Comparison of ENCODE assay signal across 24 mouse cellular contexts in genomic region chr3:123336951-123337350, GRCm38 (mm10). TPM values are rescaled to one million over a fixed set of nuclear protein-coding genes. Genes with fewer than 3 reads are reported as not detected.
DNase-seq lines count a peak whose midpoint lies in the region; ATAC-seq and TF ChIP-seq lines count a peak whose summit lies in the region.
"Had no signal": no experiment of that assay in that cellular context is flagged by ENCODE, and none has a peak within 500 bp of the region (broad histone marks: within the 10 kb centered on the region; RNA-seq: fewer than 3 reads in every experiment).

No protein-coding gene starts in this region.

- 0 out of 2 replicates have a peak overlapping the region, but pooled peaks have one; percentile 47 for H3K27ac ChIP-seq in lung, embryonic 14.5 days (ENCODE audit: low read depth)
- 0 out of 2 replicates have a peak overlapping the region, but pooled peaks have one; percentile 30 for H3K27ac ChIP-seq in stomach, postnatal 0 days (replicated peaks)
- H3K27ac ChIP-seq: embryonic facial prominence, embryonic 13.5 days; forebrain, embryonic 12.5 days; gastrocnemius, adult 2 months; heart, embryonic 13.5 days; hindbrain, postnatal 0 days; limb, embryonic 10.5 days; liver, embryonic 15.5 days; macrophage had no signal

- TF ChIP-seq CTCF in lung, embryonic 14.5 days (IDR thresholded peaks at IDR 0.05; ENCODE audit: low read depth): no peak
- TF ChIP-seq CTCF in stomach, postnatal 0 days (IDR thresholded peaks at IDR 0.05; ENCODE audit: low read depth): no peak

- H3K27me3 ChIP-seq in lung, embryonic 14.5 days (ENCODE audit: insufficient read depth, low read length): no peaks in the 10 kb centered on the region
- H3K27me3 ChIP-seq in stomach, postnatal 0 days (ENCODE audit: control insufficient read depth, insufficient read depth, low read length): no peaks in the 10 kb centered on the region
- H3K27me3 ChIP-seq: embryonic facial prominence, embryonic 13.5 days; forebrain, embryonic 12.5 days; heart, embryonic 13.5 days; liver, embryonic 15.5 days had no signal

- no peak for TF ChIP-seq EP300 in stomach, postnatal 0 days (optimal IDR thresholded peaks at IDR 0.05)

- 60% methylated on average over 5 of the region's 5 CpGs for WGBS in lung, embryonic 14.5 days
- 63% methylated on average over 5 of the region's 5 CpGs for WGBS in stomach, postnatal 0 days

- DNase-seq in lung, embryonic 14.5 days: no peak
- DNase-seq in lung, postnatal 4 days: no peak
- no peak for DNase-seq in stomach, postnatal 0 days (ENCODE audit: low spot score)
- DNase-seq in heart, adult 18-20 months: no peak
- DNase-seq in cerebellum, adult 11 months: no peak
- DNase-seq: cerebellum, adult 11-12 months; cerebellum, postnatal 14 days; gastrocnemius, adult 2 months; heart, postnatal 14 days; kidney, adult 8-10 months; liver; thymus, adult 2 months; thymus, postnatal 4 days had no signal

- H3K9me3 ChIP-seq in lung, embryonic 14.5 days (ENCODE audit: low read depth, low read length): no peaks in the 10 kb centered on the region
- no peaks in the 10 kb centered on the region for H3K9me3 ChIP-seq in stomach, postnatal 0 days (ENCODE audit: control insufficient read depth, low read length)
- H3K9me3 ChIP-seq: embryonic facial prominence, embryonic 13.5 days; forebrain, embryonic 12.5 days; heart, embryonic 13.5 days; limb, embryonic 10.5 days; liver, embryonic 15.5 days had no signal

- peaks cover 18% of the 10 kb centered on the region for H3K4me1 ChIP-seq in lung, embryonic 14.5 days (ENCODE audit: insufficient read depth)
- peaks cover 5% of the 10 kb centered on the region; the same call in 1 of the 2 replicates for H3K4me1 ChIP-seq in stomach, postnatal 0 days (replicated peaks; ENCODE audit: control insufficient read depth, insufficient read depth)
- H3K4me1 ChIP-seq: forebrain, embryonic 12.5 days had no signal

- ATAC-seq in lung, embryonic 14.5 days (ENCODE audit: insufficient read depth): no peak
- peak; percentile 40 for ATAC-seq in common myeloid progenitor, adult 5-6 weeks (replicated peaks; ENCODE audit: low read depth, poor library complexity, severe bottlenecking)
- peak; percentile 51 for ATAC-seq in megakaryocyte progenitor cell, adult 5-6 weeks (replicated peaks; ENCODE audit: poor library complexity)
- no peak for ATAC-seq in stomach, postnatal 0 days (ENCODE audit: low FRiP score, low TSS enrichment)
- ATAC-seq: hindbrain, postnatal 0 days had no signal

- H3K36me3 ChIP-seq in lung, embryonic 14.5 days (ENCODE audit: insufficient read depth): peaks cover 11% of the 10 kb centered on the region; the same call in 1 of the 2 replicates
- H3K36me3 ChIP-seq in stomach, postnatal 0 days (ENCODE audit: control insufficient read depth, insufficient read depth, low read length): 0 out of 2 replicates have a peak, but pooled peaks cover 3% of the 10 kb centered on the region
- H3K36me3 ChIP-seq: forebrain, embryonic 12.5 days; limb, embryonic 10.5 days had no signal

- H3K4me3 ChIP-seq in lung, embryonic 14.5 days (ENCODE audit: low read depth, low read length): no peak overlapping the region
- no peak overlapping the region for H3K4me3 ChIP-seq in stomach, postnatal 0 days (ENCODE audit: low read depth, low read length)
- H3K4me3 ChIP-seq: embryonic facial prominence, embryonic 13.5 days; erythroblast, embryonic 14.5 days; forebrain, embryonic 12.5 days; gastrocnemius, adult 2 months; heart, embryonic 13.5 days; limb, embryonic 10.5 days; liver, embryonic 15.5 days had no signal

- no peak overlapping the region for H3K9ac ChIP-seq in lung, embryonic 14.5 days
- no peak overlapping the region for H3K9ac ChIP-seq in stomach, postnatal 0 days (ENCODE audit: low read length)
- H3K9ac ChIP-seq: embryonic facial prominence, embryonic 13.5 days; forebrain, embryonic 12.5 days; heart, embryonic 13.5 days; liver, embryonic 15.5 days had no signal

- no peak overlapping the region for H3K4me2 ChIP-seq in lung, embryonic 14.5 days
- H3K4me2 ChIP-seq in stomach, postnatal 0 days (replicated peaks; ENCODE audit: low read depth): no peak overlapping the region
- H3K4me2 ChIP-seq: embryonic facial prominence, embryonic 13.5 days; forebrain, embryonic 12.5 days; heart, embryonic 13.5 days; liver, embryonic 15.5 days; midbrain, embryonic 11.5 days had no signal

RNA-seq across cellular contexts. Expression of gene Mettl14, which starts 49.0 kb away (rescaled TPM):
- polyA plus RNA-seq in lung, embryonic 14.5 days (2014; fragmentation: Nextera tagmentation; extraction: Ambion mirVana): 20.1 and 21.0 TPM in 2 replicates
- 37.4 and 47.7 TPM in 2 replicates for total RNA-seq in common myeloid progenitor, adult 5-6 weeks (2017)
- total RNA-seq in megakaryocyte progenitor cell, adult 5-6 weeks (2015): 19.9 and 20.4 TPM in 2 replicates
- 24.3 and 31.6 TPM in 2 replicates for total RNA-seq in megakaryocyte progenitor cell, adult 5-6 weeks (2017)
- polyA plus RNA-seq in stomach, postnatal 0 days (2015; fragmentation: Nextera tagmentation; extraction: Ambion mirVana): 10.5 and 11.3 TPM in 2 replicates
- total RNA-seq in heart, adult 18-20 months (2021): 10 to 100 TPM; 13.7 to 14.8 TPM

Comparison
In these comparisons a context has a peak if more than half of its experiments do, and no peak if none do; other contexts are left out.
1. ATAC-seq: peak in common myeloid progenitor, adult 5-6 weeks (single experiment) and megakaryocyte progenitor cell, adult 5-6 weeks (single experiment); none in lung, embryonic 14.5 days (single experiment) and stomach, postnatal 0 days (single experiment).